Mouse (Mus musculus): Measurements from ENCODE around the gene Sun3.

DNA sequence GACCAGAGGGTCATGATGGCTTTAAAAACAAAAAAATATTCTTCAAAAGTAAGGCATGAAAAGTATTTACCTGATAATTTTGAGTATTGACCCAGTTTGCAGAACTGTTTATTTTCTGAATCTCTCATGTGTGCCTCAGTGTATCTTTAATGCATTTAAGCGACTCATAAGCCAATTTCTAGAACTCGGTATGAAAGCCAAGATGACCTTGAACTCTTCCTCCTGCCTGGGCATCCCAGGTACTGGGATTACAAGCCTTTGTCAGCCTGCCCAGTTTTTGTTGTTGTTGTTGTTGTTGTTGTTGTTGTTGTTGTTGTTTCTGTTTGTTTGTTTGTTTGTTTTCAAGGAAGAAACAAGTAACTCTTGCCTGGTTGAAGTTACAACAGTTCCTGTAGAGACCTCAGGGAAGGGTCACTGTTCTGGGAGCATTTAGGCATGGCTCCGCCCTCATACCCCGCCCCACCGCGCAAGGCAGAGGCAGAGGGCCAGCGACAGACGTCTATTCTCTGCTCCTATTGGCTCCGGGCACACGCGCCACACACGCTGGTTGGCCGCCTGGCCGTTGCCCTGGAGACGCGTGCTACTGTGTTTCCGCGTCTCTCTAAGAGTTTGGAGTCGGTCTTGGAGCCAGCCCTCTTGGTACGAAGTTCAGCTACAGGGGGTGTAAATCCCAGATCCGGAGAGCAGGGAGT, 634 bp downstream of the Sun3 start, which contains the start of gene Gm11992:
- TF ChIP-seq CTCF (IDR thresholded peaks at IDR 0.05; ENCODE audit: low read depth, low read length) (no peak), GATA1 (IDR thresholded peaks at IDR 0.05; ENCODE audit: borderline replicate concordance, low read length) (no peak), GATA2 (IDR thresholded peaks at IDR 0.05; ENCODE audit: borderline replicate concordance, low read depth, low read length) (no peak), POLR2AphosphoS5 (IDR thresholded peaks at IDR 0.05; ENCODE audit: insufficient replicate concordance, low read depth, low read length) (no peak)
